Mouse (Mus musculus) hindbrain, postnatal 0 days (tissue): ENCODE measurements at regions not wholly inside any gene's neighbourhood (a gene's known extent, or its start where the extent isn't known, plus 50 kb on each side); places are given as distances from the start of the nearest gene placed in this dataset.

Experiments used
- ATAC-seq: fragments of 200-750 bp; cut with Nextera tagmentation; 2 replicates; pipeline ENCODE4 v1.8.0; 2017; ENCODE audit warnings: mild to moderate bottlenecking, moderate TSS enrichment, moderate library complexity
- DNase-seq: peaks from one replicate; pipeline ENCODE4 v3.0.0-alpha.2; 2015; ENCODE audit warnings: low spot score
- H3K27ac ChIP-seq: fragments of 300-500 bp; sonication (generic); 2 replicates; pipeline ENCODE4 v1.5.1; 2014; ENCODE audit warnings: mild to moderate bottlenecking
- H3K27me3 ChIP-seq: fragments of 300-500 bp; sonication (generic); 2 replicates; pipeline ENCODE4 v1.6.1; 2014; ENCODE audit warnings: low read length, mixed read lengths; ENCODE audit not compliant: insufficient read depth
- H3K36me3 ChIP-seq: fragments of 300-500 bp; sonication (generic); 2 replicates; pipeline ENCODE4 v1.6.1; 2014; ENCODE audit warnings: low read length, mixed read lengths; ENCODE audit not compliant: insufficient read depth
- H3K4me1 ChIP-seq: fragments of 300-500 bp; sonication (generic); 2 replicates; pipeline ENCODE4 v1.6.1; 2014; ENCODE audit warnings: antibody characterized with exemption, low read length, mixed read lengths; ENCODE audit not compliant: insufficient read depth
- H3K4me2 ChIP-seq: fragments of 300-500 bp; sonication (generic); 2 replicates; pipeline ENCODE4 v1.6.1; 2014; ENCODE audit warnings: low read depth, mild to moderate bottlenecking, low read length, moderate library complexity, mixed read lengths
- H3K4me3 ChIP-seq: fragments of 300-500 bp; sonication (generic); 2 replicates; pipeline ENCODE4 v1.5.1; 2014; ENCODE audit warnings: low read length
- H3K9ac ChIP-seq: fragments of 300-500 bp; sonication (generic); replicated peaks from 2 replicates; pipeline ENCODE4 v1.6.1; 2014; ENCODE audit warnings: mild to moderate bottlenecking, low read length, moderate library complexity, mixed read lengths
- H3K9me3 ChIP-seq: fragments of 300-500 bp; sonication (generic); 2 replicates; pipeline ENCODE4 v1.6.1; 2016; ENCODE audit warnings: low read length, mixed read lengths
- CTCF ChIP-seq: IDR thresholded peaks from 2 replicates; pipeline ENCODE4 v1.5.1; 2016; ENCODE audit warnings: antibody characterized with exemption, control low read depth, low read depth
- WGBS: fragments of 180-500 bp; shearing (Covaris S2); extraction: QIAGEN DNeasy Blood & Tissue Kit; methylation state at CpG from one replicate; pipeline ENCODE4 v1.1.7; 2014; 5-methylcytosine and 5-hydroxymethylcytosine counted together

GRCm38 (mm10) chr3:52605261-52605771 is 337.2 kb downstream of the Foxo1 start:
- peak; percentile 41 for DNase-seq
- H3K27ac ChIP-seq = no peak overlapping the region
- H3K4me2 ChIP-seq = no peak overlapping the region
- no peaks in the 10 kb centered on the region for H3K36me3 ChIP-seq
- no peak overlapping the region for H3K9ac ChIP-seq
- TF ChIP-seq CTCF = no peak
- no peaks in the 10 kb centered on the region for H3K9me3 ChIP-seq
- ATAC-seq = peak; percentile 59; the same call in 1 of the 2 replicates
- whole genome bisulfite sequencing = 42% methylated on average over 6 of the region's 6 CpGs
- no peaks in the 10 kb centered on the region for H3K27me3 ChIP-seq
- H3K4me1 ChIP-seq = no peaks in the 10 kb centered on the region
- no peak overlapping the region for H3K4me3 ChIP-seq

- Histone ChIP-seq H3K27ac (no peak overlapping the region), H3K9ac (no peak overlapping the region), H3K36me3 (no peaks in the 10 kb centered on the region), H3K27me3 (no peaks in the 10 kb centered on the region), H3K4me1 (no peaks in the 10 kb centered on the region), H3K4me2 (no peak overlapping the region), H3K4me3 (no peak overlapping the region), H3K9me3 (no peaks in the 10 kb centered on the region)
- DNase-seq (no peak), ATAC-seq (peak; percentile 38; the same call in 1 of the 2 replicates)
- WGBS = 66% methylated on average over 8 of the region's 8 CpGs
- TF ChIP-seq CTCF = no peak
These were observed 335.1 kb downstream of the Foxo1 start for GRCm38 (mm10) chr3:52603244-52603704.

DNA sequence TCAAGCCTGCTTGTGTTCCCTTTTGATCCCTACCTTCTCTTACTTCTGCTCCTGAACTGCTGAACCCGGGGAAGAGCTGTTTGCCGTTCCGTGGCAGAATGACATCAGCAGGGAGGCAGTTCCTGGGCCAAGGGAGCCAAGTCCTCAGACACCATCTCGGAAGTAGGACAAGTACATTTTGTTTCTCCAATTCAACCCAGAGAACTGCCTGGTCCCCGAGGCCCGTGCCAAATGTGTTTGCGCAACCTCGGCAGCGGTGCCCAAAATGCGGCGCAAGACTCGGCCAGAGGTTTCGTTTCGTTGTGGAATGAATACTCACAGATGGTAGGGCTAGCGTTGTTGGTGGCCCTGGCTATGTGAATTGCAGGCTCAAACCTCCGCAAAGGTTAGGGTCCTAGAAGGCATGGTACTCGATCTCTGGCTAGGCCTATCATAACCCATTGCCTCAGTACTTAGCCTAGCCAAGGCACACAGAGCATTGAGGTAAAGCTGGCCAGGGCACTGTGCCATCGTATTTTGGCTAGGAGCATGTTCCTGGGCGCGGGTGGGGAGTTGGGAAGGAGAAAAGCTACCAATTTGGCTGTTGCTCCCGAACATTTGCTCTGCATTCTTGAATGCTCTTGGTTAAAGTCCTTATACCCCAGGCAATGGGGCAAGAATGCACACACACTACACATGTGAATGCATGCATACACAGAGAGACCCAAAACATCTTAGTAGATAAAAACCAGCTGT is 333.0 kb downstream of the Foxo1 start:
- H3K4me3 ChIP-seq = no peak overlapping the region
- WGBS = 76% methylated on average over 21 of the region's 21 CpGs
- no peak overlapping the region for H3K4me2 ChIP-seq
- H3K9me3 ChIP-seq = no peaks in the 10 kb centered on the region
- TF ChIP-seq CTCF = no peak
- no peak overlapping the region for H3K9ac ChIP-seq
- ATAC-seq = no peak
- no peaks in the 10 kb centered on the region for H3K27me3 ChIP-seq
- no peaks in the 10 kb centered on the region for H3K36me3 ChIP-seq
- H3K27ac ChIP-seq = no peak overlapping the region
- peak; percentile 48 for DNase-seq
- no peaks in the 10 kb centered on the region for H3K4me1 ChIP-seq

DNA sequence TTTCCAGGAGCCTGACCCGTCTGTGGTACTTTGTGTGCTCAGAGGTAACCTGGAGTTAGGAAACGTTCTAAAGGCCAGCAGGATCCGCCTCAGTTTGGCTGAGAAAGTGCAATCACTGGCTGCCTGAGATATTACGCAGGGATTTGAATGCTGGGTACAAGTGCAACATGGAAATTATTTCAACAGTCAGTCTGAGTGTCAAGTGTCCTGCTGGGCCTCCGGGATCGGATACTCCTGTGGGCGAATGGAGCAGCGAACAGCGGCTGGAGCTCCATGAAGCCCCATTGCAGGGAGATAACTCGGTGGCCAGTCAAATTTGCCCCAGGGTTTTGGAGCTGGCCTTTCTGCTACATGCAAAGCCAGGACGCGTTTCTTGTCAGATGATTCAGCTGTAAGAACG is 332.4 kb downstream of the Foxo1 start:
- Histone ChIP-seq H3K4me1 (no peaks in the 10 kb centered on the region), H3K27me3 (no peaks in the 10 kb centered on the region), H3K4me2 (no peak overlapping the region), H3K9me3 (no peaks in the 10 kb centered on the region), H3K27ac (no peak overlapping the region), H3K36me3 (no peaks in the 10 kb centered on the region), H3K9ac (no peak overlapping the region), H3K4me3 (no peak overlapping the region)
- ATAC-seq = no peak
- no peak for TF ChIP-seq CTCF
- 78% methylated on average over 13 of the region's 13 CpGs for WGBS
- DNase-seq = no peak

- WGBS = 95% methylated on average over 4 of the region's 4 CpGs
- no peak overlapping the region for H3K4me3 ChIP-seq
- no peak for ATAC-seq
- no peak for DNase-seq
- H3K27me3 ChIP-seq = no peaks in the 10 kb centered on the region
- TF ChIP-seq CTCF = no peak
- no peak overlapping the region for H3K9ac ChIP-seq
- no peak overlapping the region for H3K27ac ChIP-seq
- no peaks in the 10 kb centered on the region for H3K36me3 ChIP-seq
- H3K4me1 ChIP-seq = no peaks in the 10 kb centered on the region
- H3K9me3 ChIP-seq = no peaks in the 10 kb centered on the region
- no peak overlapping the region for H3K4me2 ChIP-seq
These were observed 332.0 kb downstream of the Foxo1 start for GRCm38 (mm10) chr3:52600146-52600545.

DNA sequence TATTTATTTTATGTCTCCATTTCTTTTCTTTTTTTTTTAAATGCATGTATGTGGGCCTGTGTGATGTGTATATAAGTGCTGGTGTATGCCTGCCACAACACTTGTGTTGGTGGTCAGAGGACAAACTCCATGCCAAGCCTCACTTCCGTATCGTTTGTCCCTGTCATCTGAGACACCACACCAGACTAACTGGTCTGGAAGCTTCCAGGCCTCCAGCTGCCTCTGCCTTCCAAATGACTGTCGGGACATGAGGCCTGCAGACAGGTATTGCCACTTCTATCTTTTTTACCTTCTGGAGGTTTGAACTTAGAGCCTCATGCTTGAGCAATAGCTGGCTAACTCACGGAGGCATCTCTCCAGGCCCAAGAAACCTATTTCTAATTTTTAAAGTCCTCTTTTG is 318.3 kb downstream of the Foxo1 start:
- Histone ChIP-seq H3K27me3 (no peaks in the 10 kb centered on the region), H3K36me3 (no peaks in the 10 kb centered on the region), H3K4me1 (no peaks in the 10 kb centered on the region), H3K4me3 (no peak overlapping the region), H3K9ac (no peak overlapping the region), H3K9me3 (no peaks in the 10 kb centered on the region), H3K4me2 (no peak overlapping the region), H3K27ac (no peak overlapping the region)
- TF ChIP-seq CTCF = no peak
- DNase-seq (no peak), ATAC-seq (no peak)
- WGBS = 90% methylated on average over 4 of the region's 4 CpGs

GRCm38 (mm10) chr3:52579917-52580316 is 311.8 kb downstream of the Foxo1 start:
- Histone ChIP-seq H3K27ac (no peak overlapping the region), H3K36me3 (no peaks in the 10 kb centered on the region), H3K4me1 (0 out of 2 replicates have a peak, but pooled peaks cover 4% of the 10 kb centered on the region), H3K27me3 (no peaks in the 10 kb centered on the region), H3K9ac (no peak overlapping the region), H3K4me3 (no peak overlapping the region), H3K9me3 (no peaks in the 10 kb centered on the region), H3K4me2 (no peak overlapping the region)
- ATAC-seq = no peak
- WGBS = 88% methylated on average over 3 of the region's 3 CpGs
- TF ChIP-seq CTCF = no peak
- DNase-seq = no peak
